Mouse (Mus musculus) embryonic facial prominence, embryonic 14.5 days (tissue): Measurements from ENCODE around the gene Gjb5. TPM values are rescaled to one million over a fixed set of nuclear protein-coding genes. Genes with fewer than 3 reads are reported as not detected.

Source experiments
- ATAC-seq: fragments of 200-750 bp; cut with Nextera tagmentation; 2 replicates; pipeline ENCODE4 v1.8.0; 2017; ENCODE audit warnings: low read depth, moderate number of reproducible peaks, moderate TSS enrichment
- DNase-seq: peaks from one replicate; pipeline ENCODE4 v3.0.0-alpha.2; 2015; ENCODE audit warnings: low spot score
- H3K27ac ChIP-seq: fragments of 300-500 bp; sonication (generic); replicated peaks from 2 replicates; pipeline ENCODE4 v1.5.1; 2014; ENCODE audit warnings: low read depth, mild to moderate bottlenecking, low read length, moderate library complexity
- H3K27me3 ChIP-seq: fragments of 300-500 bp; sonication (generic); replicated peaks from 2 replicates; pipeline ENCODE4 v1.6.1; 2014; ENCODE audit warnings: low read length; ENCODE audit not compliant: control insufficient read depth, insufficient read depth
- H3K36me3 ChIP-seq: fragments of 300-500 bp; sonication (generic); 2 replicates; pipeline ENCODE4 v1.6.1; 2014; ENCODE audit warnings: low read length, mixed read lengths; ENCODE audit not compliant: control insufficient read depth, insufficient read depth
- H3K4me1 ChIP-seq: fragments of 300-500 bp; sonication (generic); 2 replicates; pipeline ENCODE4 v1.6.1; 2014; ENCODE audit warnings: antibody characterized with exemption, low read length; ENCODE audit not compliant: control insufficient read depth, insufficient read depth
- H3K4me2 ChIP-seq: fragments of 300-500 bp; sonication (generic); 2 replicates; pipeline ENCODE4 v1.6.1; 2014; ENCODE audit warnings: low read depth, mild to moderate bottlenecking, low read length, moderate library complexity, mixed read lengths
- H3K4me3 ChIP-seq: fragments of 300-500 bp; sonication (generic); 2 replicates; pipeline ENCODE4 v1.5.1; 2014; ENCODE audit warnings: low read depth, mild to moderate bottlenecking, low read length
- H3K9ac ChIP-seq: fragments of 300-500 bp; sonication (generic); 2 replicates; pipeline ENCODE4 v1.6.1; 2014; ENCODE audit warnings: low read depth, mild to moderate bottlenecking, low read length, moderate library complexity, mixed read lengths
- H3K9me3 ChIP-seq: fragments of 300-500 bp; sonication (generic); 2 replicates; pipeline ENCODE4 v1.6.1; 2016; ENCODE audit warnings: low read length; ENCODE audit not compliant: control insufficient read depth
- WGBS: fragments of 180-500 bp; shearing (Covaris S2); extraction: QIAGEN DNeasy Blood & Tissue Kit; methylation state at CpG from one replicate; pipeline ENCODE4 v1.1.7; 2014; 5-methylcytosine and 5-hydroxymethylcytosine counted together
- polyA plus RNA-seq: library from polyadenylated mRNA; unstranded; fragments of >200 nt; fragmentation: Nextera tagmentation; extraction: Ambion mirVana; gene quantifications from 2 replicates; pipeline ENCODE4 v1.2.1, GENCODE M21; 2014

The Gjb5 gene
- polyA plus RNA-seq, result 1.1 and 1.4 TPM in 2 replicates

DNA sequence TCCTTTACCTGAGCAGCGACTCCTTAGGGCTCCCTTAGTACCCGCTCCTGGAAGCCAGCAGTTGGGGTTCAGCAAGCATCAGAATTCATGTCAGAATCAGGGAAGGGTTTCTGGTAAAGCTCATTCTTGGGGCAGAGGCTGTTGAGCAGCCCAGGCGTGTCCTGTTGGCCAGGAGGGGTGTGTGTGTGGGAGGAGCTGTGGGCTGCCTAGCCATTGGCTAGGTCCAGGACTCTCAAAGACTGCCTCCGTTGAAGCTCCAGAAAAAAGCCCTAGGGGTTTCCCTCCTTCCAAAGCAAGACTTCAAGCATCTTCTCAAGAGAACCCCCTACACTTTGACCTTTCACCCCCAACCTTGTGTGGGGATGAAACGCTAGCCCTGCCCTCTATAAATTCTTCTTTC lies at the start of gene Gjb5:
Gene Gjb5, minus strand, starts transcription at position 164 of the 400 bp plus-strand sequence.
- 19% methylated on average over 5 of the region's 5 CpGs for WGBS
- Histone ChIP-seq H3K9me3 (no peaks in the 10 kb centered on the region), H3K4me1 (no peaks in the 10 kb centered on the region), H3K4me2 (no peak within 1 kb of the TSS), H3K27me3 (no peaks in the 10 kb centered on the region), H3K4me3 (no peak within 1 kb of the TSS), H3K27ac (no peak within 1 kb of the TSS), H3K9ac (no peak within 1 kb of the TSS), H3K36me3 (no peaks in the 10 kb centered on the region)
- DNase-seq, result no peak
- ATAC-seq, result peak; percentile 70; the same call in 1 of the 2 replicates

DNA sequence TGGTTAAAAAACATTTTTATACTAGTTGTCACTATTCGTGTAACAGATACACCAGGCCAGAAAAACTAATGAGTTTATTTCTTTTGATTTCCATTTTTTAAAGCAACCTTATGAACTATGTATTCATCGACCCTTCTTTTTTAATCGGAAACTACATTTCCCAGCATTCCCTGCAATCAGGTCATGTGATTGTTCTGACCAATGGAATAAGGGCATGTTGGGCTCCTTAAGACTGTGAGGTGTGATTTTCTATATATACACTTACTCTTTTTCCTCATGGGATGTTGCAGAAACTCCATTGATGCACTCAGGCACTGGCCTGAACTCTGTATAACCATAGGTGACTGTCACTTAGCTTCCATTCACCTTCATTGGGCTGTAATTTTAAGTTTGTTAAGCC lies 44.6 kb upstream of the Gjb5 start:
- WGBS, result 62% methylated on average over 3 of the region's 3 CpGs
- no peak overlapping the region for H3K4me2 ChIP-seq
- no peak for ATAC-seq
- no peak for DNase-seq
- H3K4me3 ChIP-seq, result no peak overlapping the region
- no peak overlapping the region for H3K9ac ChIP-seq
- H3K36me3 ChIP-seq, result no peaks in the 10 kb centered on the region
- no peak overlapping the region for H3K27ac ChIP-seq
- no peaks in the 10 kb centered on the region for H3K9me3 ChIP-seq
- H3K27me3 ChIP-seq, result no peaks in the 10 kb centered on the region
- no peaks in the 10 kb centered on the region for H3K4me1 ChIP-seq

DNA sequence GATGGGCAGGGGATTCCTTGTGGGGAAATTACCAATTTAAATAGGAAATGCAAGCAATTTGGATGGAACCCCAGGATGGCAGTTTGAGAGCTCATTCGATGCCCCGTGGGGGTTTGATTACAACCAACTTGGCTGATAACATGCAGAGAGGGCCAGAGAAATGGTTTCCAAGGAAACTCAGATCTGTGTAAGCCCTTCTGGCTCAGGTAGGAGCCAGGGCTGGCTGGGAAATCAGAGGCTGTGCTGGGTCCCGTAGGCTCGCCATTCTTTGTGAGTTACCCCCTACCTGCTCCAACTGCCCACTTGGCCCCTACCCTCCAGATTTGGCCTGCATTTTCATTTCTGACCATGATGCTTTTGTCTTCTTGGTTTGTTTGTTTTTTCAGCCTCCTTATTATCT lies 44.2 kb upstream of the Gjb5 start:
- no peak overlapping the region for H3K27ac ChIP-seq
- H3K9ac ChIP-seq, result no peak overlapping the region
- no peaks in the 10 kb centered on the region for H3K4me1 ChIP-seq
- H3K36me3 ChIP-seq, result no peaks in the 10 kb centered on the region
- DNase-seq, result no peak
- H3K9me3 ChIP-seq, result no peaks in the 10 kb centered on the region
- no peak for ATAC-seq
- H3K27me3 ChIP-seq, result no peaks in the 10 kb centered on the region
- H3K4me2 ChIP-seq, result no peak overlapping the region
- no peak overlapping the region for H3K4me3 ChIP-seq
- 77% methylated on average over 4 of the region's 4 CpGs for WGBS

DNA sequence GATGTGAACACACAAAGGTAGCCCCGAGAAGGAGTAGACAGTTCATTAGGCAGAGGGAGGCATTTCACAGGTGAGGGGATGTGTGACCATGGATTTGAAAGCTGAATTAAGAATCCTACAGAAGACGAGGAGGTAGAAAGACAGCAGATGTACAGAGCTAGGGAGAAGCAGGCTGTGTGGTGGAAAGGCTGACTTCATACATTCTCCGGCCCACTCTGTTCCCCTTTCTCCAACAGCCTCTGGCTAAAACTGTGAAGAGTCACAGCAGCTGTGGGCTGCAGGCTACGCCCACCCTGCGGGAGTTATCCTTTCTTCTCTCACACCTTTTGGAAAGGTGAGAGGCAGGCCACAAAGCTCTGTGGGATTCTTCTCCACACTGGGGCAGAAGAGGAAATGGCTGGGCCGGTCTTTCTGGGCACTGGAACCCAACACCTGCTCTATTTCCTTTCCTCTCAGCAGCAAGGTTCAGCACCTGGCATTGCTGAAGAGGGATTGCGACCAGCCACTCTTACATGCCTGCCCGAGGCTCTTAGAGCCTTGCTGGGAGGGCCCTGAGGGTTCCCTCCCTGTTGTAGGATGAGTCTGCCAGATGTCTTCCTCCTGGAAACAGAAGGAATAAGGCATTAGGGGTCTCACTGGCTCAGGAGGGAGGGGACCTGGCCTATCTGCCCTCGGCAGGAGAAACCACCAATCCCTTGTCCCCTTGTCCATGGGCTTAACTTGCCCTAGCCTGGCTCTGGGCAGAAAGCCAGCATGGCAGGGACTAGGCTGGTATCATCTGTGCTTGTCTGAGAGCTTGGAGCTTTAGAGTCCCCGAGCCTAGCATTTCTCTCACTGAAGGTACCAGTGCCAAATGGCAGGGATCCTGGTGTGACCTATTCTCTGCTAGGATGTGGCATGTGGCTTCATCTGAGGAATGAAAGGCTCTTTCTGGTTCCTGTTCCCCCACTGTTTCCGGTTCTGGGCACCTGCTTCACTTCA lies 42.5 kb upstream of the Gjb5 start:
- H3K9ac ChIP-seq, result no peak overlapping the region
- no peak overlapping the region for H3K4me3 ChIP-seq
- H3K4me2 ChIP-seq, result no peak overlapping the region
- H3K27me3 ChIP-seq, result no peaks in the 10 kb centered on the region
- DNase-seq (no peak), ATAC-seq (no peak)
- 66% methylated on average over 11 of the region's 11 CpGs for WGBS
- no peaks in the 10 kb centered on the region for H3K36me3 ChIP-seq
- no peak overlapping the region for H3K27ac ChIP-seq
- H3K4me1 ChIP-seq, result no peaks in the 10 kb centered on the region
- H3K9me3 ChIP-seq, result no peaks in the 10 kb centered on the region

DNA sequence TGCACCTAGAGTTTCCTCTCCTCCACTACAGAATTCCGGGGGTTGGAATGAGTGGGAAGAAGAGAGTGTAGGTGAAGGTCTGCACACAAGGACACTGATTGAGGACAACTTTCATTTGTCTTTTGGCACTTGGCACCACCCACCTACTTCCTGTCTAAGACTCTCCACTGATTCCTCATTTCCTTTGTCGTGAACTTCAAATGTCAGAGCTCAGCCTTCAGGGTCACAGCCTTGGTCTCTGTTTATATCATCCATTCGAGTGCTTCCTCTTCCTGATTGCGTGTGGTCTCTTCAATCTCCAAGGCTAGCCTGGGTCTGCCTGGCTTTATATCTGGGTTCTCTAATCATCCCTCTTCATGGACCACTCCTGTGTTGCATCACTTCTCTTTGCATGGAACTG lies 37.6 kb upstream of the Gjb5 start:
- no peaks in the 10 kb centered on the region for H3K4me1 ChIP-seq
- no peak overlapping the region for H3K27ac ChIP-seq
- H3K27me3 ChIP-seq, result no peaks in the 10 kb centered on the region
- no peak overlapping the region for H3K4me2 ChIP-seq
- 0 out of 2 replicates have a peak, but pooled peaks cover 5% of the 10 kb centered on the region for H3K9me3 ChIP-seq
- WGBS, result 77% methylated on average over 4 of the region's 4 CpGs
- ATAC-seq (no peak), DNase-seq (no peak)
- no peak overlapping the region for H3K9ac ChIP-seq
- H3K4me3 ChIP-seq, result no peak overlapping the region
- no peaks in the 10 kb centered on the region for H3K36me3 ChIP-seq

DNA sequence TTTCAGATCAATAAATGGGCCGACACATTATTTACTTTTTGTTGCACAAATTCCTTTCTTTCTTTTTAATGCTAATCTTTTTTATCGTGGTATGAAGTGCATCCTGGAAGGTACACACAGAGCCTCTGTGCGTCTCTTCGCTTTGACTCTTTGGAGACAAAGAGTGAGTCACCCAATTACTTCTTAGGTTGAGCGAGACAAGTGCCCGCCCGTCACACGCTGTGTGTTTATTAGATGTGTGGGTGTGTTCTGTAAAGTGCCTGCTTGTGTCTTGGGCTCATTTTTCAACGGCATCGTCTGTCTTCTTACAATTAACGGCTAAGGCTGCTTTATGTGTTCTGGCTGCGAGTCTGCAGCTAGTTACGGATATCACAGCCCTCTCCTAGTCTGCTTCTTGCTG lies 31.7 kb upstream of the Gjb5 start:
- Histone ChIP-seq H3K36me3 (no peaks in the 10 kb centered on the region), H3K4me3 (no peak overlapping the region), H3K27ac (no peak overlapping the region), H3K9ac (no peak overlapping the region), H3K4me1 (no peaks in the 10 kb centered on the region), H3K27me3 (no peaks in the 10 kb centered on the region), H3K9me3 (0 out of 2 replicates have a peak, but pooled peaks cover 5% of the 10 kb centered on the region), H3K4me2 (no peak overlapping the region)
- WGBS, result 64% methylated on average over 13 of the region's 13 CpGs
- DNase-seq (no peak), ATAC-seq (no peak)

DNA sequence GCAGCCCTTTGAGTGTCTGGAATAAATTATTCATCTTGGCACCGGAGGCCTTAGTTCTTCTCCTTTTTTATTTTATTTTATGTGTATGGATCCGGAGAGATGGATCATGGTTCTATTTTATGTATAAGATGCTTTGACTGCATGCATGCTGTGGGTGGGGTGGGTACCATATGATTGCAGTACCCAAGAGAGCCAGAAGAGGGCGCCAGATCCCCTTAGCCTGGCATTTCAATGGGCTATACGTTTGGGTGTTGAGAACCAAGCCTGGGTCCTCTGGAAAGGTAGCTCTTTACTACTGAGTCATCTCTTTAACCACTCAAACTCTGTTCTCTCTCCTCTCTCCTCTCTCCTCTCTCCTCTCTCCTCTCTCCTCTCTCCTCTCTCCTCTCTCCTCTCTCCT lies 19.4 kb upstream of the Gjb5 start:
- Histone ChIP-seq H3K27me3 (no peaks in the 10 kb centered on the region), H3K4me2 (no peak overlapping the region), H3K9ac (no peak overlapping the region), H3K4me3 (no peak overlapping the region), H3K9me3 (no peaks in the 10 kb centered on the region), H3K4me1 (no peaks in the 10 kb centered on the region), H3K36me3 (no peaks in the 10 kb centered on the region), H3K27ac (no peak overlapping the region)
- ATAC-seq (no peak), DNase-seq (no peak)
- 29% methylated on average over 4 of the region's 4 CpGs for WGBS

DNA sequence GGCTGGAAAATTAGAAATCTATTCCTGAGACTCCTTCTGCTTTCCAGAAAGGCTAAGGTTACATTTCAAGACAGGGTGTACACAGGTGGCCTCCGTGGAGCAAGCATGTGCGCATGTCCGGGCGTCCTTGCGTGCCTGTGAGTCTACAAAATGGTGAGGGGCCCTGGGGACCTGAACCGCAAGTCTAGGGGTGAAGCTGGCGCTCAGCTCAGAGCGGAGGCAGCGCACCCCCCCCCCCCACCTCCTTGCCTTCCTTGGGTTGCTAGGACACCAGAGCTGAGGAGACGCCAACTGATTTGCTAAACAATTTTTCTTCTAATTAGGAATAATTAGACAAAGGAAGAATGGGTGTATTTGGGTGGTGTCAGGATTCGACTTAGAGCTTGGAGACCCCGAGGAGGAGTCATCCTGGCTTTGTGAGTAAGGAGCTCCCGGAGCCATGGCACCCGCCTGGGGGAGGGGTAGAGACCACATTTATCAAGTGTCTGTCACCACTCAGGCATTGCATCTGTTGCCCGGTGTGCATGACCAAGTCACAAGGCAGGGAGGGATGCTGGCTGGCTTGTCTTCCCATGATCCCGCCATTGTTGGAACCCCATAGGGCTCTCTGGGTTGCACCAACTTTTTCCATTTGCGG lies 17.7 kb upstream of the Gjb5 start:
- H3K4me2 ChIP-seq, result no peak overlapping the region
- no peak overlapping the region for H3K4me3 ChIP-seq
- H3K4me1 ChIP-seq, result no peaks in the 10 kb centered on the region
- ATAC-seq (peak; percentile 58; the same call in 1 of the 2 replicates), DNase-seq (no peak)
- WGBS, result 75% methylated on average over 17 of the region's 17 CpGs
- no peak overlapping the region for H3K27ac ChIP-seq
- no peaks in the 10 kb centered on the region for H3K27me3 ChIP-seq
- no peak overlapping the region for H3K9ac ChIP-seq
- H3K9me3 ChIP-seq, result no peaks in the 10 kb centered on the region
- no peaks in the 10 kb centered on the region for H3K36me3 ChIP-seq
